Mouse (Mus musculus) common myeloid progenitor, adult 5-6 weeks (primary cell): ENCODE data around the gene Dcaf11. TPM values are rescaled to one million over a fixed set of nuclear protein-coding genes. Genes with fewer than 3 reads are reported as not detected.
A peak's percentile ranks its signal among the peaks of the same experiment; 100 is the strongest.

Experiments
- ATAC-seq: replicated peaks from 2 replicates; pipeline ENCODE4 v1.8.0; 2016; ENCODE audit warnings: low read depth, mild to moderate bottlenecking, moderate TSS enrichment, inconsistent platforms; ENCODE audit not compliant: poor library complexity, severe bottlenecking
- total RNA-seq: library from RNA; stranded (forward); fragments of 200-1000, 187-1606 nt; gene quantifications from 2 replicates; pipeline ENCODE4 v1.2.3, GENCODE M21; 2017

The Dcaf11 gene
- total RNA-seq, 1 experiment from 2014 or later: 79.5 TPM

- ATAC-seq: no peak
Measured at GRCm38 (mm10) chr14:55581981-55582681, 22.3 kb downstream of the Dcaf11 start.

- no peak for ATAC-seq
Measured at GRCm38 (mm10) chr14:55584303-55584701, 24.5 kb downstream of the Dcaf11 start.

- peak; percentile 86 for ATAC-seq
Measured at GRCm38 (mm10) chr14:55584702-55585565, 25.1 kb downstream of the Dcaf11 start, which contains the start of gene Emc9. TSS of gene Emc9 (minus strand) at chr14:55585302.

- ATAC-seq: peak; percentile 13; the same call in 1 of the 2 replicates
Measured at GRCm38 (mm10) chr14:55585566-55585960, 25.8 kb downstream of the Dcaf11 start.

GRCm38 (mm10) chr14:55586149-55586548 is 26.3 kb downstream of the Dcaf11 start:
- ATAC-seq: peak; percentile 6; the same call in 1 of the 2 replicates

GRCm38 (mm10) chr14:55589271-55589670 is 29.5 kb downstream of the Dcaf11 start:
- no peak for ATAC-seq

GRCm38 (mm10) chr14:55589771-55590448 is 30.1 kb downstream of the Dcaf11 start:
- no peak for ATAC-seq

- peak; percentile 83 for ATAC-seq
Measured at GRCm38 (mm10) chr14:55590748-55591330, 31.0 kb downstream of the Dcaf11 start, which contains the start of gene Psme2. TSS of gene Psme2 (minus strand) at chr14:55591113.

- peak; percentile 85 for ATAC-seq
Measured at GRCm38 (mm10) chr14:55591331-55591891, 31.6 kb downstream of the Dcaf11 start, which contains the start of gene Rnf31. TSS of gene Rnf31 (plus strand) at chr14:55591708.

GRCm38 (mm10) chr14:55592226-55592625 is 32.4 kb downstream of the Dcaf11 start:
- ATAC-seq: no peak

- no peak for ATAC-seq
Measured at GRCm38 (mm10) chr14:55596036-55596690, 36.4 kb downstream of the Dcaf11 start.

GRCm38 (mm10) chr14:55598521-55599390 is 39.0 kb downstream of the Dcaf11 start:
- no peak for ATAC-seq

GRCm38 (mm10) chr14:55603271-55603632 is 43.4 kb downstream of the Dcaf11 start, which contains the start of gene Irf9:
TSS of gene Irf9 (plus strand) at chr14:55603571.
- ATAC-seq: 0 out of 2 replicates have a peak, but pooled peaks have one; percentile 16

GRCm38 (mm10) chr14:55603633-55604576 is 44.1 kb downstream of the Dcaf11 start:
- peak; percentile 93 for ATAC-seq

- ATAC-seq: no peak
Measured at GRCm38 (mm10) chr14:55604823-55605222, 45.0 kb downstream of the Dcaf11 start.

GRCm38 (mm10) chr14:55605743-55606459 is 46.1 kb downstream of the Dcaf11 start:
- no peak for ATAC-seq
